Mouse (Mus musculus): ENCODE data around the gene Stk25.

- TF ChIP-seq CTCF (IDR thresholded peaks at IDR 0.05; ENCODE audit: borderline replicate concordance, insufficient read depth, low read depth, low read length) (no peak), POLR2A (IDR thresholded peaks at IDR 0.05; ENCODE audit: borderline replicate concordance, insufficient read depth, low read length) (no peak)
Observed at GRCm38 (mm10) chr1:93703472-93704048, 45.1 kb upstream of the Stk25 start.

All from cerebellum, adult 2 months (tissue).